9 mouse cellular contexts compared by ENCODE assay signal in the genomic region with DNA sequence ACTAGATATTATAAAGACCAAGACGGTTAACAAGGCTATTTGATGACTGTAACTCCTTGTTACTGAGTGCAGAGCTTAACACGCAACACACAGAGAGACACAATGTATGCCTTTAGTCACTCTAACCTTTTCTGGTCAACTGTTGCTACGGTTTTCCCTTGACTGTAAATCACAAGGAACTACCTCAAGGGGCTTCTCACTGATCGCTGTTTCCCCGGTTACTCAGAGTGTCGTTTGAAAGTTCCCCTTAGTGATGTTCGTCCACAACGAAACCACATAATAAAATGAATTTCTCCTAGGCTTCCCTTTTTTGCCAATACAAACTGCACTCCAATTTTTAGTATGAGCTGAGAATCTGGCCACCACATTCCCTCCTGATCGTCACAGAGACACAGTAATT.
DNase-seq lines count a peak whose midpoint lies in the region; ATAC-seq and TF ChIP-seq lines count a peak whose summit lies in the region.
"Had no signal": no experiment of that assay in that cellular context is flagged by ENCODE, and none has a peak within 500 bp of the region (broad histone marks: within the 10 kb centered on the region; RNA-seq: fewer than 3 reads in every experiment).

No protein-coding gene starts in this region.

- H3K4me2 ChIP-seq in heart, embryonic 12.5 days = peak overlapping the region; percentile 62
- 0 out of 2 replicates have a peak overlapping the region, but pooled peaks have one; percentile 2 for H3K4me2 ChIP-seq in liver, postnatal 0 days (ENCODE audit: low read depth, low read length)

- no peaks in the 10 kb centered on the region for H3K27me3 ChIP-seq in heart, embryonic 12.5 days (replicated peaks)
- no peaks in the 10 kb centered on the region for H3K27me3 ChIP-seq in spleen, adult 2 months (ENCODE audit: control insufficient read depth, insufficient read depth, low read length)
- H3K27me3 ChIP-seq in liver, postnatal 0 days (ENCODE audit: insufficient read depth, low read length) = no peaks in the 10 kb centered on the region

- H3K9me3 ChIP-seq in heart, embryonic 12.5 days (replicated peaks) = no peaks in the 10 kb centered on the region
- H3K9me3 ChIP-seq in liver, postnatal 0 days (ENCODE audit: low read length) = no peaks in the 10 kb centered on the region

- ATAC-seq in heart, embryonic 12.5 days (ENCODE audit: insufficient number of reproducible peaks, low FRiP score) = no peak
- ATAC-seq in liver, postnatal 0 days = no peak

- H3K4me3 ChIP-seq in heart, embryonic 12.5 days = peak overlapping the region; percentile 22; the same call in 1 of the 2 replicates
- no peak overlapping the region; the same call in 1 of the 2 replicates for H3K4me3 ChIP-seq in spleen, adult 2 months (ENCODE audit: extremely low read depth, insufficient read depth, insufficient read length)
- no peak overlapping the region for H3K4me3 ChIP-seq in liver, postnatal 0 days (ENCODE audit: low read depth, low read length)

- peak overlapping the region; percentile 58; the same call in 1 of the 2 replicates for H3K9ac ChIP-seq in heart, embryonic 12.5 days
- H3K9ac ChIP-seq in liver, postnatal 0 days (replicated peaks) = no peak overlapping the region

- intact Hi-C loops in heart, postnatal 14 days (cut with DNase I) = loop anchor here (2.0 to 10.0 kb wide), 2 partner anchors 350 to 498 kb away; a partner anchor contains a TSS
- intact Hi-C loops in left cerebral cortex, postnatal 4 days (cut with DNase I) = no loop called here

- WGBS in heart, embryonic 12.5 days = 37% methylated on average over 9 of the region's 9 CpGs
- 29% methylated on average over 9 of the region's 9 CpGs for WGBS in spleen, adult 2 months
- WGBS in liver, postnatal 0 days (ENCODE audit: insufficient replicate concordance) = 33% methylated on average over 9 of the region's 9 CpGs

- peaks cover 42% of the 10 kb centered on the region for H3K4me1 ChIP-seq in heart, embryonic 12.5 days (replicated peaks)
- H3K4me1 ChIP-seq in spleen, adult 2 months (ENCODE audit: control insufficient read depth, insufficient read depth, insufficient read length) = peaks cover 7% of the 10 kb centered on the region
- peaks cover 37% of the 10 kb centered on the region for H3K4me1 ChIP-seq in liver, postnatal 0 days (ENCODE audit: insufficient read depth)

- no peak for DNase-seq in heart, postnatal 14 days
- peak in 1 of 2 experiments; percentile 38 for DNase-seq in spleen, adult 2 months (ENCODE audit: low read depth in 1 of 2, low spot score in 2 of 2)
- DNase-seq in spleen, postnatal 4 days (ENCODE audit: low spot score in 2 of 2) = no peak
- no peak for DNase-seq in liver, postnatal 0 days
- no peak for DNase-seq in natural killer cell, adult 2 months (ENCODE audit: low spot score in 2 of 2)
- no peak for DNase-seq in left cerebral cortex, postnatal 4 days
- DNase-seq in urinary bladder, postnatal 25 days (ENCODE audit: low spot score) = no peak

- TF ChIP-seq EP300 in liver, postnatal 0 days (IDR thresholded peaks at IDR 0.05; ENCODE audit: low read depth) = no peak

- H3K27ac ChIP-seq in heart, embryonic 12.5 days (ENCODE audit: poor library complexity, severe bottlenecking) = peak overlapping the region; percentile 43; the same call in 1 of the 2 replicates
- peak overlapping the region; percentile 65; the same call in 1 of the 2 replicates for H3K27ac ChIP-seq in spleen, adult 2 months (ENCODE audit: insufficient read depth, low read length)
- no peak overlapping the region for H3K27ac ChIP-seq in liver, postnatal 0 days (ENCODE audit: low read depth)
- H3K27ac ChIP-seq: kidney, postnatal 0 days had no signal

- TF ChIP-seq CTCF in spleen, adult 2 months (IDR thresholded peaks at IDR 0.05; ENCODE audit: extremely low read depth, insufficient read depth, insufficient read length, insufficient replicate concordance) = no peak
- TF ChIP-seq CTCF in liver, postnatal 0 days (IDR thresholded peaks at IDR 0.05; ENCODE audit: low read depth) = no peak

- no peaks in the 10 kb centered on the region for H3K36me3 ChIP-seq in heart, embryonic 12.5 days
- 0 out of 2 replicates have a peak, but pooled peaks cover 1% of the 10 kb centered on the region for H3K36me3 ChIP-seq in spleen, adult 2 months (ENCODE audit: control insufficient read depth, insufficient read depth, low read length)
- H3K36me3 ChIP-seq in liver, postnatal 0 days (replicated peaks; ENCODE audit: insufficient read depth, low read length) = no peaks in the 10 kb centered on the region

- TF ChIP-seq POLR2A in spleen, adult 2 months (IDR thresholded peaks at IDR 0.05; ENCODE audit: low read depth, low read length) = no peak
